Mouse (Mus musculus): ENCODE results near the gene Slc4a4.

The Slc4a4 gene

GRCm38 (mm10) chr5:88917221-88917620, 30.6 kb downstream of the Slc4a4 start:
- no peak for DNase-seq

- DNase-seq: no peak
These were observed 31.0 kb downstream of the Slc4a4 start for GRCm38 (mm10) chr5:88917630-88918029.

GRCm38 (mm10) chr5:88918538-88918937, 31.9 kb downstream of the Slc4a4 start:
- no peak for DNase-seq

- no peak for DNase-seq
These were observed 39.0 kb downstream of the Slc4a4 start for GRCm38 (mm10) chr5:88925576-88925975.

- no peak for DNase-seq
These were observed 41.7 kb downstream of the Slc4a4 start for GRCm38 (mm10) chr5:88928201-88928916.

GRCm38 (mm10) chr5:88929392-88930094, 42.9 kb downstream of the Slc4a4 start:
- DNase-seq: peak; percentile 73

- no peak for DNase-seq
These were observed 43.5 kb downstream of the Slc4a4 start for GRCm38 (mm10) chr5:88930129-88930528.

GRCm38 (mm10) chr5:88930611-88931010, 44.0 kb downstream of the Slc4a4 start:
- DNase-seq: no peak

GRCm38 (mm10) chr5:88931176-88931575, 44.6 kb downstream of the Slc4a4 start:
- no peak for DNase-seq

GRCm38 (mm10) chr5:88933454-88933853, 46.8 kb downstream of the Slc4a4 start:
- no peak for DNase-seq

GRCm38 (mm10) chr5:88933946-88934345, 47.3 kb downstream of the Slc4a4 start:
- no peak for DNase-seq

- DNase-seq: no peak
These were observed 51.6 kb downstream of the Slc4a4 start for GRCm38 (mm10) chr5:88938208-88938607.

- DNase-seq: no peak
These were observed 52.5 kb downstream of the Slc4a4 start for GRCm38 (mm10) chr5:88939151-88939550.

- no peak for DNase-seq
These were observed 53.2 kb downstream of the Slc4a4 start for GRCm38 (mm10) chr5:88939782-88940181.

- DNase-seq: no peak
These were observed 55.3 kb downstream of the Slc4a4 start for GRCm38 (mm10) chr5:88941905-88942304.

GRCm38 (mm10) chr5:88945661-88946339, 59.2 kb downstream of the Slc4a4 start:
- peak; percentile 32 for DNase-seq

GRCm38 (mm10) chr5:88950337-88950736, 63.7 kb downstream of the Slc4a4 start:
- no peak for DNase-seq

GRCm38 (mm10) chr5:88952757-88953577, 66.3 kb downstream of the Slc4a4 start:
- no peak for DNase-seq

GRCm38 (mm10) chr5:88957735-88958134, 71.1 kb downstream of the Slc4a4 start:
- DNase-seq: no peak

- DNase-seq: no peak
These were observed 72.3 kb downstream of the Slc4a4 start for GRCm38 (mm10) chr5:88958966-88959365.

GRCm38 (mm10) chr5:88959412-88959811, 72.8 kb downstream of the Slc4a4 start:
- DNase-seq: no peak

- DNase-seq: no peak
These were observed 73.9 kb downstream of the Slc4a4 start for GRCm38 (mm10) chr5:88960342-88961105.

Measured in cerebellum, adult 11 months (tissue).